Mouse (Mus musculus): ENCODE data around the gene Cst13.
"Not testable (repeated sequence)": the region's sequence is repeated elsewhere in the genome, so short reads cannot be mapped to it uniquely, and the experiment has no call there.

The Cst13 gene

DNA sequence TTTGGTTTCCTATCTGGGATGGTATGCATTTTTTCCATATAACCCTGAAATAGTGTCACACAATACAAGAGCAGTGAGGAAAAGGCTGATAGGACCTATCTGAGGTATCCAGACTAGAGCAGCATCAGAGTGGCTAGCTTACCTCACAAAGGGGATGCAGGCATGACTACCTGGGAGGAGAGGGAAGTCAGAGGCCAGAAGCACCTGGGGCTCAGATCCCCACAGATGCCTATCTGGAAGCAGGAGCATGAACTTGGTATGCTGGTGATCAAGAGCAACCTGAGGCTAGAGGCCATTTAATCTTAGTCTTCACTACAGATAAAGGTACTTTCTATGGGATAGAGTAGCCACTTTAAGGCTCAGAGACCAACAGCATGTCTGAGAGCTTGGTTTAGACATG lies at the start of gene Cst13:
Gene Cst13, plus strand, starts transcription at position 173 of the 400 bp plus-strand sequence.
- no peak for DNase-seq

GRCm38 (mm10) chr2:148771397-148771796 lies 48.5 kb upstream of the Cst13 start, which contains the start of gene Cst11:
Gene Cst11 (minus strand): TSS chr2:148771497.
- not testable (repeated sequence) for DNase-seq

DNA sequence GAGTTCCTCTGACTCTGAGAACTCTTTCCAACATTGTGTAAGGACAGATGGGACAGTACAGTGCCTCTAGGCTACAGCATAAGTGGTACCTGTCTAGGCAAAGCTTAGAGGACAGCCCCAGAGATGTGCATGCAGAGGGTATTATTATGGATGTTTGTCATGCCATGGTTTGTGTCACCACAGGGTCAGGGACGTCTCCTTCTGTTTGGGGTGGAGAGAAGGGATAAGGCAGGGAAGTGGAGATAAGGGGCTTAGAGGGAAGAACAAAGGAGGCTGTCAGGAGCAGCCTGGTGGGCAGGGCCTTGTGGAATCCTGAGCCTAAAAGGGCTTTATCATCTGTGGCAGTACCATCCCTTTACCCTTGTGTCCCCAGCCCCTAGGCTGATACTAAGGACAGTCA lies 38.2 kb upstream of the Cst13 start, which contains the start of gene 8030411F24Rik:
Gene 8030411F24Rik, plus strand, starts transcription at position 301 of the 400 bp plus-strand sequence.
- no peak for DNase-seq

DNA sequence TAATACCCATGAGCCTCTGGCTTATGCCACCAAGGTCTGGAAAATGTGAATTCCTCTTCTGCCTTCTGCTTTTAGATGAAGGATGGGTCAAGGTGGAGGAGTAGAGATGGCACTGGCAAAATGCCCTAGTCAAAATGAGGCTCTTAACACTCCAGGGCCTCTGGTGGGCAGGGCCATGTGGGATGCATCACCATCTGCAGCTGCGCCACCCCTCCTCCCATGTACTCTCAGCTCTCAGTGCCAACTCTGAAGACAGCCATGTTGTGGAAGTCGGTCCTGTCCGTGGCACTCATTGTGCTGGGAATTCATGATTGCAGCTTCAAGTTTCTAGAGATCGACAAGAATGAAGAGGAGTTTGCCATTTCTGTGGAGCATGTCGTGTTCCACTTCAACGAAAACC lies 30.7 kb upstream of the Cst13 start, which contains the start of gene Cst12:
Gene Cst12, plus strand, starts transcription at position 220 of the 400 bp plus-strand sequence.
- DNase-seq = no peak

DNA sequence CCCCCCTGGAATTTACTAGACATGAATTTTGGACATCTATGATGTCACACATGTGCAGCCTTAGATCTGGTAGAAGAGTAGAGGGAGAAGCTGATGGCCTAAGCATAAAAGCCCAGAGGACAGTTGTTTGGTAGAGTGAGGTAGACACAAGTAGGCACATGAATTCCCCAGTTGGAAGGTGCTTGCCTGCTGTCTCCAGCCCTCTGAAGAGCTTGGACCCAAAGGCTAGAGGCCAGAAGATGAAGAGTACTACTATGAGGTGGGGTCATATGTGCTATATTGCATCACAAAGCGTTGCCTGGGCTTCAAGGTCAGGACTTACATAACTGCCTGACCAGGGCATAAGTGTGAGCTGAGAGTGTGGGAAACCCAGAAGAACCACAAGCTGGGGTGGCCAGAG lies 21.4 kb upstream of the Cst13 start, which contains the start of gene Cst8:
Gene Cst8, plus strand, starts transcription at position 301 of the 400 bp plus-strand sequence.
- DNase-seq = no peak

DNA sequence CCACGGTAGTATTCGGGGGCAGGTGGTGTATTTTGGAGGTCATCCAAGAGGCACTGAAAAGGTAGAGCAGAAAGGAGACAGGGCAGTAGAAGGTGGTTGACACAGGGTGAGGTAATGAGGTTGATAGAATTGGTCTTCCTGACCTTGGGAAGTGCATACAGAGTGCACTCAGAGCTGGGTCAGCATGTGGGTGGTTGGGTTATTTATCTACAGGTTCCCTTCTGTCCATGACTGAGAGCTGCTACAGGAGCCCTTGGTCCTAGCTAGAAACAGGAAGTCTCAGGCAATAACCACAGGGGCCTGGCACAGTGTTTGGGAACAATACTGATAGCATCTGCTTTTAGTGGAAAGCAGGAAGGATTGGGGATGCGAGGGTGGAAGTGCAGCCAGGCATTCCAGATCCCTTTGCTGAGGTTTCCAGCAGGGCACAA lies 18.4 kb upstream of the Cst13 start:
- DNase-seq = no peak

DNA sequence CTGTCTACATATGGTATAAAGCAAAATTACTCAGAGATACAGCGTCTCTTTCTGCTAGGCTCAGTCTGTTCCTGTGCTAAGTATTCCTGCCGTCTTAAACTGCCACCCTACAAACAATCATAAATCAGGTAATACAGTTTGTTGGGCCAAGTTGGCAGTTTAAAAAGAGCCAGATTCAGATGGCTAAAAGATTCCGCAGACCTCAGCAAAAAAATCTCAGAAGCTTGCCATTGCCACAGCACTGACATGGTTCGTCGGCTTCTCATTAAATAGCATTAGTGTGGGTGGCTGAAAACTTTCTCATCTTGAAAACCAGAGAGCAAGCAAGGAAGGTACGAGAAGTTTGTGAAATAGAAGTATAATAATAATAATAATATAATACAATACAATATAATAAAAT lies 13.2 kb upstream of the Cst13 start:
- DNase-seq = no peak

DNA sequence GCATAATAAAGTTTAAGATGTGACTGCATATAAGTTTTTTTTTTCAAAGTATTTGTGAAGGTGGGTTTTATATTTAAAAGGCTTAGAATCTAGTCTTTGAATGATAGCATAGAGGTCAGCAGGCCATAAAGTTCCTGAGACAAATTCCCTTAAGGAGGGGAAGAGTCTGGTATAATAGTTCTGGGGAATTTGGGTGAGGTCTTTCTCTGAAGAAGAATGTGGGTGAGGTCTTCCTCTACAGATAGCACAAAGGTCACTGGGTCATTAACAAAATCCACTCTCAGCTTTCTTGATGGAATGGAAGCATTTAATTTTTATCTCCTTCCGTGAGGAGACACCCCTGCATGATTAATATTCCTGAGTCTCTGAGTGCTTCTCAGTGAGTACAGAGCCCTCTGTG lies 6.1 kb downstream of the Cst13 start:
- DNase-seq = no peak

DNA sequence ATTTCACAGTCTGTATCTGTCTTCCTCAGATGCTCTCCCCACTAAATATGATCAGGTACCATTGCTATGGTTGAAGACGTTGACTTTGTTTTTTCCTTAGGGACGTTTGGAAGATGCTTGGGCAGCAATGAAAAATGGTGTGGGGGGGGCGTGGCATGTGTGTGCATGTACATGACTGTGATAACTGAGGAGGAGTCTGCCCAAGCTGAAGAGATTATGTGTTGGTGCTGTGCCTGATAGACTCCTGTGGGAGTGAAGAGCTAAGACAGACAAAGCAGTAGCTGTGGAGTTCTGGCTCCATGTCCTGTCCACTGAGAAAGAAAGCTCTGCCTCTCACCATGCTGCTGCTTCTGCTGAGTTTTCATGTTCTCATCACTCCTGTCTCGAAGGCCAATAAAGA lies 15.0 kb downstream of the Cst13 start, which contains the start of gene Cst9:
Gene Cst9, plus strand, starts transcription at position 236 of the 400 bp plus-strand sequence.
- DNase-seq = no peak

- no peak for DNase-seq
Measured at GRCm38 (mm10) chr2:148838075-148838777, 18.3 kb downstream of the Cst13 start.

GRCm38 (mm10) chr2:148839224-148839623 lies 19.3 kb downstream of the Cst13 start:
- DNase-seq = no peak

DNA sequence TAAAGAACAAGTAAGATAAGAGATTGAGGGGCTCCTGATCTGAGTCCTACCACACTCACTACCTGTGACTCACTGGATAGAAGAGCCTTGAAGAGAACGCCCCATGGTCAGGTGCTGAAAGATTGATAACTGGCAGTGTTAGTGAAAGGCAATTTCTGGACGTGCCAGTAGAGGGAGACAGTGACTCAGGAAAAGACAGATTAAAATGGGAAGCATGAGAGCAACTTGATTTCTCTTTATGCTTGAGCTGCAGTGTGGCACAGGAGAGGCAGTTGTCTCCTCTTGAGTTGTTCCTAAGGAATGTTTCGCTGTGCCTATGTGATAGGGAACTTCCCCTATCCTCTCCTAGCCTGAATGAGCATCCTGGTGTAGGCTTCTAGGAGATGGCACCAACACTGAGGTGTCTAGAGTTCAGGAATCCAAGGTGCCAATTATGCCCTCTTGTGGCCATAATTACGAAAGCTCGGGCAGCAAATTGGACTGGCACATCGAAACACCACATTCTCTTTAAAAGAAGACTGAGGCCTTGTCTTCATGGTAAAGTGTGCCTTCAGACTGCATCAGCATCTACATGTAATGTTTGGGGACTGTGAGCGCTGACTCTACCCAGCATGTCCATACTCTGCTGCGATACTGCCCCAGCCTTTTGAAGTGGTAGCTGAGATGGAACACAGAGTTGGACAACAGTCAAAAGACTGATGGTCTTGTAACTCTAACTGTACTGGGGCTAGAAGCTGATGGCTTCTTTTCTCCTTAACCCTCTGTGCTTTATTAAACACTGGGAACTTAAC lies 31.4 kb downstream of the Cst13 start:
- DNase-seq = peak; percentile 77

DNA sequence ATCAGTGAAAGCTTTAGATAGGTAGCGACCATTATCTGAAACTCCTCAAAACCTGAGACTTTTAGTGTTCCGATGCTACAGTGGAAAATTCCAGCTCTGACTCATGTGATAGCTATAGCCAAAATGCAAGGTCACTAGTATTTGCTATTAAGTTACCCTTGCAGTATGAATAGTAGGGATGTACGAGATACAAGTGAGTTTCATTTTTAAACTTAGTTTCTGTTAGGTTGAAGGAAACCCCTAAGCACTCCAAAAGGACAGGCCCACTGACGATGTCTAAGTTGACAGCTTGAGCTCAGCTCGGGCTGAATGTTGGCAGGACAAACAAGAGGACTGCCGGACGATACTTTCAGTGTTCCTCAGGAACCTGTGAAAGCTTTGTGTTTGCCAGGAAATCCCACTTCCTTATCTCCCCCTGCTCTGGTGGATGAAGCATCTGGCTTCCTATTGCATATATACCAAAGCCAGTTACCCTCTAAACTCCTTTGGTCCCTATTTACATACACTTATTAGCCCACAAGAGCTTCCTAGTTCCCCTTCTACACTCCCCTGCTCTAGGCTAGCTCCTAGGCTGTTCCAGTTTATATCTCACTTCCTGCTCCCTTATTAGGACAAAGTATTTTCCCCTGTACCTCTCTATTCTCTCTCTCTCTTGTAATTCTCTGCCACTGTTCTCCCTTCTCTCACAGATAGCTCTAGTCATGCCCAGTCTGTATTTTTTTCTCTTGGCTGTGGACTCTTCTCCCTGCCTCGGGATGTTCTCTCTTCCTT lies 36.9 kb downstream of the Cst13 start:
- no peak for DNase-seq

- no peak for DNase-seq
Measured at GRCm38 (mm10) chr2:148857506-148857905, 37.6 kb downstream of the Cst13 start.

DNA sequence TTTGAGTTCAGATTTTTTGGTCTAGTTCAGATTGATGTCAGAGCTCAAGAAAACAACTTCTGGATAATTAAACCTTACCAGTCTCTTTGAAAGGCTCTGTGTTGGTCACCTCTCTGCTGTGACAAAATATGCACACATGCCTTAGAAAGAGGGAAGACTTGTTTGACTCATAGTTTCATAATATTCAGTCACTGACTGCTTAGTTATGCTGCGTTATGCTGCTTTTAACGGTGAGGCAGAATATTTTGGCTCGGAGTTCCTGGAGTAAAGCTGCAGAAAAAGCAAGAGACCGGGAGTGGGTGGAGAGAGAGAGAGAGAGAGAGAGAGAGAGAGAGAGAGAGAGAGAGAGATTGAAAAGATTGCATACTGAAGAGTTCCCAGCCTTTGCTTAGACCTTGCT lies 41.1 kb downstream of the Cst13 start:
- no peak for DNase-seq

DNA sequence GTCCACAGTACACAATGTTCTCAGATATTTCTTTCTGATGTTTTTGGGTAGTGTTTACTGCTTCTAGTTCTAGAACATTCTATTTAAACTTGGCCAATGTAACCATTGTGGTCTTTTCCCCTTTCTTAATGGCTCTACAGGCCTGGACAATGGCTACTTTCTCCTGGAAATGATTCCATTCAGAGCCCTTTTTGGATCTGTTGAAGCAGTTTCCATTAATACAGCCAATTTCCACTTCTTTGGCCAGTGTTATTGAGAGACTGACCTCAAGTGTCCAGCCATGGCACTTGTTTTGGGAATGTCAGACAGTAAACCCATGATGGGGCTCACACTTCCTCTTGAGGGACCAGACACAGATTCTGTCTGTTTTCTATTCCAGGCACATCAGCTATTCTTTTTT lies 41.8 kb downstream of the Cst13 start:
- no peak for DNase-seq

- DNase-seq = no peak
Measured at GRCm38 (mm10) chr2:148864966-148865365, 45.1 kb downstream of the Cst13 start, which contains the start of gene 9230104L09Rik. Gene 9230104L09Rik (minus strand): TSS chr2:148865038.

GRCm38 (mm10) chr2:148868959-148869358 lies 49.1 kb downstream of the Cst13 start:
- DNase-seq = no peak

- DNase-seq = no peak
Measured at GRCm38 (mm10) chr2:148870526-148870925, 50.6 kb downstream of the Cst13 start.

GRCm38 (mm10) chr2:148872860-148873259 lies 53.0 kb downstream of the Cst13 start:
- DNase-seq = no peak

DNA sequence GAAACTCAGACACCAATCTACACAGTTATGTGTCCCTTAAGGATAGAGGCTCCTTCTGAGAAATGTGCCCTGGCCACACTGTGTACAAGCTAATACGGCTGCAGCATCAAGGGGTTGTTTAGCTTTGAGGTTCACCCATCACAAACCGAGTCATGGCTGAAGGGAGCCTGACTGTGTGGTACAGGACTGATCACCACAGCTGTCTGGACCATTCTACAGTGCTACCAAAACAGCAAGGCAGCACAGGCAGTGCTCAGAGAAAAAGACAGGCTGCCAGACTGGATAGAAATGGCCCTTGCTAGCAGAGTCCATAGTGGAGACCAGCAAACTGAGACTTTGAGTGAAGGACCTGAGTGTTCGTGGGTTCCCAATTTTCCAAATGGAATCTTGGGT lies 54.3 kb downstream of the Cst13 start:
- DNase-seq = no peak

DNA sequence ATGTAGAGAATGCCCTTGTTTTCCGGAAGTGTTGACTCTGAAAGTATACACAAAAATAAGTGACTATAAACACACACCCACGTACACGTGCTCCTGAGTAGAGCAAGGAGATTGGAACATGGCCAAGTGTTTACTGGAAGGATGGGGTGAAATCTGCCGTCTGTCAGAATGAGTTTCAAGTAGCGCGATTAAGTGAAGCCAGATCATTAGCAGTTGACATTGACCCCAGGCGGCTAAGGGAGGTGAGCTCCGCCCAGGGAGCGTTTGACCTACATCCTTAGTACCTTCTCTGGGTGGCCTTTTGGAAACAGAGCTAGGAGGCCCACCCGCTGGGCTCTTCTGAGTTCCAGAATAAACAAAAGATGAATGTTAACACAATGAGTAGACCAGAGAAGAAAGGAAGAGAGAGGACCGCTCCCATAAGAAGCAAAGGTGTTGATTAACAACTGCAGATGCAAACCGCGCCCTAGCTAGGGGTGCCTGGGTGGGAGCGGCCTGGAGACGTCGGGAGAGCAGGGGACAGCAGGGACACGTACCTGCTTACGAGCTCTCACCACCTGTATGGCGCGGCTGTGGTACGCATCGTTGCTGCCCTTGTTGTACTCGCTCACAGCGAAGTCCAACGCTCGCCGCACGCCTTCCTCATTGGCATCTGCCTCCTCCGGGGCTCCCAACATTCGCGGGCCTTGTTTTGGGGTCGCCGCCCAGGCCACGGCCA lies 54.9 kb downstream of the Cst13 start:
- no peak for DNase-seq

Measured in right cerebral cortex, postnatal 14 days (tissue).